Mouse (Mus musculus) c-Kit-positive CD71-negative TER-119-negative erythroid progenitor cells, embryonic 14.5 days (primary cell): Measurements from ENCODE around the gene Naaladl2.

Experiments
- DNase-seq: peaks from one replicate; pipeline ENCODE4 v3.0.0-alpha.2; 2013; ENCODE audit warnings: low read depth

The Naaladl2 gene

DNA sequence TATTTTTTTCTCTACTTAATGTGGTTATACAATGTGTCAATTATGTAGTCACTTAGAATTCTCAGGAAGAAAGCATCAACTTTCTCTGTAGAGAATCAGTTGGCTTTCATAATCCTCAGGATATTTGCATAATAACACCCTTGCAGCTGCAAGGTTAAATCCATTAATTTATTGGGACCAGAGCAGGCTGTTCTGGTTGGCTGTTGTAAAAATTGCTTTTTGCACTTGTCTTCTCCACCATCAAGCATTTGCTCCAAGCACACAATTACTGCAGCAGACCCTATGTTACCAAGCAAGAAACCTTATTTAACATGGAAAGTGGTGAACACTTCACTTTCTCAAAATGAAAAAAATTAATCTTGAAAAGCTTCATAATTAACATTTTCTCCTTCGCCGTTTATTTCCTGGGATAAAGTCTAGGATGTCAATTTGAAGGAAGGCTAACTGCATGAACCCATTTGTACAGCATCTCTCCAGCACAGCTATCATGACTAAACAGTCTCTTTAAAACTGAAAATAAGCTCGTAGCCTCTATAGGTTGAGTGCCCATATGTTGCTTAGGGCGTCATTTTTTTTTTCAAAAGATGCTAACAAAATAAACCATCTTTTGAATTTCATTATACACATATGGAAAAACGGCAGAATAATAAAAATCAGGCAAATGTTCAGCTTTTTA lies 205.4 kb downstream of the Naaladl2 start:
- DNase-seq: no peak

- DNase-seq: no peak
These were observed 222.2 kb downstream of the Naaladl2 start for GRCm38 (mm10) chr3:24921811-24922210.

DNA sequence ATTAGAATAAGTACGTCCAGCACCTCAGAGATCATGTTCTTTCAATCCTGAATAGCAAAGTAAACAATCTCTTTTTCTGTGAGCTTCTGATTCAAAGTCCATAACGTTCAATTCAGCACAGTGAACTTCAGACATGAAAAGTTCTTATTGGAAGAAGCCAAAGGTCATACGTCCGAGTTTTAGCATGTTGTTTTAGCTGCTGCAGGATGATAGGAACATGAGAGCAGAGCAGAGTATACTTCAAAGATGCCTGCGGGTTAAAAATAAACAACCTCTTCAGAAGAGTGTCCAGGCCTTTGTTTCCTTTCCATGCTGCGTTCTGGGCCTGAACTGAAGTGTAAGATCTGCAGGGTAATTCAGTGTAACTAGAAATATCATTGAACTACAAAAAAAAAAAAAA lies 222.7 kb downstream of the Naaladl2 start:
- no peak for DNase-seq

DNA sequence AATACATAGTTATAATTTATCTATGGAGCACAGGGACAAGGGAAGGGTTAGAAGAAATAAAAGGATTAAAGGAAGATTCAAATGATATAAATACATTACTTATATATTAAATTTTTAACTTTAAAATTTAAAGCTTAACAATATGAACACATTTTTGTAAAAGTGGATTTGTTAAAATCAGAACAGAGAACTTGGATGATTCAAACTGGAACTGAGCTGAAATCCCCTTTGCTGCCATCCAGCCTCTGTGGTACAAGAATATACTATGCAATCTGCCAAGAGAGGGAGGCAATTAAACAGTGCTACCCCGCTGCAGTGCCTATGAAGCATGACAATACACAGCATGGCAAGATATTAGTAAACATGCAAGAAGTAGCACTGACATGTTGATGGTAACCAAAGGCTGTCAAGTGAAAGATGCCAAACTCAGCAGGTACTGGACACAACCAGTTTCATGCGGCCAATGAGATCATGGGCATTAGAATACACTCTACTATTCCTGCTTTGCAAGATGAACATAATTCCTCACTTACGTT lies 238.6 kb downstream of the Naaladl2 start:
- DNase-seq: no peak

- DNase-seq: no peak
These were observed 255.3 kb downstream of the Naaladl2 start for GRCm38 (mm10) chr3:24888801-24889200.

DNA sequence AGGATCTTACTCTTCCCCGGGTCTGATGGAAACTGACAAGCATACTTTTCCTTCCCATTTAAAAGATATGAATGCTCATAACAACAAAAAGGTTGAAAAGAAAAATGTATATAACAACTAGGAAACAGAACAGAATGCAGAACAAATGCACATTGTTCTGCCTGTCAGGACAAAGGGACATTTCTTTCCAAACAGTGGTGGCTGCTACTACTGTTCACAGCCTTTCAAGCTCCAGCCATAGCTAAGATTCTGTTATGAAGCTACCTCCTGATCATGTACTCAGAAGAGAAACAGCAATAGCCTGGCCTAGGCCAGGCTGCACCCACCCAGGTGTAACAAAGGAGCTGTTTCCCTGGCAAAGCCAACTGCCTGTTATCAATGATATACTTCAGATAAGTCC lies 271.8 kb downstream of the Naaladl2 start:
- DNase-seq: no peak

DNA sequence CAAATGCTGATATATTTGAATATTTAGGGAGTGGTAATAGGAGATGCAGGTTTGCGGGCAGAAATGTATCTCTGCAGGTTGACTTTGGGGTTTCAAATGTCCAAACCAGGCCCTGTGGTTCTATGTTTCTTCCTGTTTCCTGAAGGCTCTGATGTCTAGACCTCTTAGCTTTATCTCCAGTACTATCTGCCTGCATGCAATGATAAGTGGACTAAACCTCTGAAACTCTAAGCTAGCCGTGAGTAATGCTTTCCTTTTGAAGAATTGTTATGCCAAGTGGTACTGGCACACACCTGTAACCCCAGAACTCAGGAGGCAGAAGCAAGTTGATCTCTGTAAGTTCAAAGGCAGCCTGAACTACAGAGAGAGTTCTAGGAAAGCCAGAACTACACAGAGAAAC lies 291.1 kb downstream of the Naaladl2 start:
- DNase-seq: no peak

GRCm38 (mm10) chr3:24796739-24797138 lies 347.3 kb downstream of the Naaladl2 start:
- DNase-seq: no peak

GRCm38 (mm10) chr3:24787451-24788148 lies 356.5 kb downstream of the Naaladl2 start:
- no peak for DNase-seq

DNA sequence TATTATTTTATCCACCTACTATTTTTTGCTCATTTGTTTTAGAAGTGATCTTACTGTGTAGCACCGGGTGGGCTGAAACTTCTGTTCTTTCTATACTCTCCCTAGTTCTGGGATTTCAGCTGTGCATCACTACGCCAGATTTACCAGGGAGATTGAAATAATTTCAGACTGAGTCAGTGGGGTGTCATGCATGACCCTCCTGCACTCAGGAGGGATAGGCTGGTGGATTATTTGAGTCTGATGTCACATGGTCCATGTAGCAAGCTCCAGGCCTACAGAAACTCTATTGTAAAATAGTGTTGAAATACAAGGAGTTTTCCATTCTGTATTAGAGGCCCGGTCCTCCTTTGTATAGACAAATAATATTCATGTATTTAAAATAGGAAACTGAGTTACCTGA lies 360.0 kb downstream of the Naaladl2 start:
- DNase-seq: no peak

DNA sequence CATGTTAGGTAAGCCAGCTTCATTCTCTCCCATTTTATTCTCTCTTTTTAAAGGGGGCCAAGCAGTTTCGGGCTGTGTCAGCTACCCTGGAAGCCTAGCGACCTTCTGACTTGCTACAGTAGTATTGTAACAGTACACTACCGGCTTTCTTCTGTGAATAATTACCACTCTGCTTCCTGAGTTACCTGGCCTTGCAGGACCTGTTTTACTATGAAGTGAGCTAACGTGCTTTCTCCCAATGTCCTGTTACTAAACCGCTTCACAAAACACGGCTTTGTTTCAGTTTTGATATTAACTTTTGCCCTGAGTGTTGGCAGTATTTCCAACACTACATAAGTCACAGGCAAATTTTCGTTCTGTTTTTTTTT lies 360.6 kb downstream of the Naaladl2 start:
- no peak for DNase-seq

GRCm38 (mm10) chr3:24782784-24783461 lies 361.1 kb downstream of the Naaladl2 start:
- no peak for DNase-seq

- no peak for DNase-seq
These were observed 362.4 kb downstream of the Naaladl2 start for GRCm38 (mm10) chr3:24781687-24782086.

DNA sequence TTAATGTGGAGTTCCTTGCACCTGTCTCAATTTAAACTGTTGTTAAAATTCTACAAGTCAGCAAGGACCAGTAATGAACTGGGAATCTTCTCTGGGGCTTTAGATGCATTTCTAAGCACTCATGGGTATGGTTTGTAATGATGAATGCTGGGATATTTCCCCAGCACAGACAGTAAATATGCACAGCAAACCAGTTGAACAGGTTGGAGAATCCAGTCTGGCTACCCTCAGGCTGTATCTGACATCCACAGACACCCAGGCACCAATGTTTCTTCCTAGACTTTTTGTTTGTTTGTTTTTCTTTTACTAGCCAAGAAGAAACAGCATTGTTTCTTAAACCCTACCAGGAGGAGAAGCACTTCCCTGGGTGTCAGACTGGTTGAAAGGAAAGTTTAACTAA lies 365.6 kb downstream of the Naaladl2 start:
- no peak for DNase-seq

- no peak for DNase-seq
These were observed 395.0 kb downstream of the Naaladl2 start for GRCm38 (mm10) chr3:24749055-24749454.

DNA sequence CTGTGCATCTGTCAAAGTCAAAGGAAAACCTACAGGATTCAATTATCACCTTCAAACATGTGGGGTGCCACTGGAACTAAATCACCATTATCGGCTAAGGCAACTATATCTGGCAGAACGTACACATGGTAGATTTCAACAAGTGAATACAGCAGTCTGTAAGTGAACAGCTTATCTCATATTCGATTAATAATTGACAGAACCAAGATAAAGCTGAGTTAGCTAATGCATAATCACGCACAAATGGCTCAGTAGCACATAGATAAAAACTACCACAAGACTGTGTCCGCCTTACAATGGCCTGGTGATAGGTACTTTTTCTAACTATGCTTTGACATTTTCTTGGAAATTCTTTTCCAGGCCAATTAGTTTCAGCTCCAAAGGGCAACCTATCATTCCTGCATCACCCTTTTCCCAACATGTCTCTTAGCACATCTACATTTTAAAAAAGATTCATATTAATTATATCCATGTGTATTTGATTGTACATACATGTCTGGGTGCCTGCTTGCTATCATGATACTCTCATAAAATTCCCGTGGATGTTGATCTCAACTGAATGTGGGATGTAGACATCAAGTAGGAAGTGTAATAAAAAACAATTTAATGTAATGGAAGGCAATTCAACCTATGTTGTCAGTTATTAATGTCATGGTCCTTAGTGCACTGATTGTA lies 396.7 kb downstream of the Naaladl2 start:
- no peak for DNase-seq

GRCm38 (mm10) chr3:24743946-24744345 lies 400.1 kb downstream of the Naaladl2 start:
- no peak for DNase-seq

- no peak for DNase-seq
These were observed 424.8 kb downstream of the Naaladl2 start for GRCm38 (mm10) chr3:24719181-24719749.

DNA sequence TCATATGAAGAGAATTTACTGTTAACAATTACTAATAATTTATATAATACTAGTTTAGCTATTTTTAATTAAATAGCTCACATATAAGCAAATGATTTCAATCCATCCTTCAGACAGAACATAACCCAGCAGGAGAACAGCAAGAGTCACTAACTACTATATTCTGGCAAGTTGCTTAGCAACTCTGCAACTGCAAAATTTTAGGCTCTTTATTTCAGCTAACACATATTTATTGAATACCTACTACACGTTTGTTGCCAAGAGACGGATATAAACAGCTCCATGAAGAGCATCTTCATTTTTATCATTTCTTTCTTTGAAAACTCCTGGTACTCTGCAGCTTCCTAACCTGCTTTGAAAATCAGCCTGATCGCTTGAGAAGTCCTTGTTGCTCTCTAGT lies 429.3 kb downstream of the Naaladl2 start:
- no peak for DNase-seq

DNA sequence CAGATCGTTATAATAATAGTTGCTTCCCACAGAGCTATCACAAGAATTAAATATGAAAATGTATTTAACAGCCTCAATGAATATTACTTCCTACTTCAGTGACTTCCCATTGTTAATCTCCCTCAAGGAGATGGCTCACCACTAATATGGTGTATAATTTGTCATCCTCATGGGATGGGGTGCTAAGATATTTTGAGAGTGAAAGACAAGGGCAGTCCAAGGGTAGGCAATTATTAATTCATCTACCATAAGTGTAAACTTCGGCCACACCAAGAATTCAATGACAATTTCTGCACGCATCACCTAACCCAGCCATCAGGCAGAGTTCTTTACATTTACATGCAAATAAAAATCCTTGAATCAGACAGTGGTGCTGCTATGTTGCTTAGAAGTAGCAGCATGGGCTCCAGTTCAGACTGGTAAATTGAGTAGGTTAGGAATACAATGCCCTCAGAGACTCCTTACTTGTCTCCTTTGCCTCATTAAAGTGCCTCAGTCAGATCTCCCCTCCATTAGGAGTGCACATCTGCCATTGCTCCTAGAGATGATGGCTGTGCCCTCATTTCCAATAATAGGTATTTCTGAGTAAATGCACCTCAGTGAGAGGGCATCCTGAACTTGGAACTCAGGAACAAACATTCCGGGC lies 438.2 kb downstream of the Naaladl2 start:
- DNase-seq: no peak

GRCm38 (mm10) chr3:24690162-24690915 lies 453.7 kb downstream of the Naaladl2 start:
- DNase-seq: no peak
